Mouse (Mus musculus): ENCODE data around the gene Kcnip1. TPM values are rescaled to one million over a fixed set of nuclear protein-coding genes. Genes with fewer than 3 reads are reported as not detected.

Gene Kcnip1
- polyA plus RNA-seq, 1 experiment from 2014 or later, result 41.6 TPM

DNA sequence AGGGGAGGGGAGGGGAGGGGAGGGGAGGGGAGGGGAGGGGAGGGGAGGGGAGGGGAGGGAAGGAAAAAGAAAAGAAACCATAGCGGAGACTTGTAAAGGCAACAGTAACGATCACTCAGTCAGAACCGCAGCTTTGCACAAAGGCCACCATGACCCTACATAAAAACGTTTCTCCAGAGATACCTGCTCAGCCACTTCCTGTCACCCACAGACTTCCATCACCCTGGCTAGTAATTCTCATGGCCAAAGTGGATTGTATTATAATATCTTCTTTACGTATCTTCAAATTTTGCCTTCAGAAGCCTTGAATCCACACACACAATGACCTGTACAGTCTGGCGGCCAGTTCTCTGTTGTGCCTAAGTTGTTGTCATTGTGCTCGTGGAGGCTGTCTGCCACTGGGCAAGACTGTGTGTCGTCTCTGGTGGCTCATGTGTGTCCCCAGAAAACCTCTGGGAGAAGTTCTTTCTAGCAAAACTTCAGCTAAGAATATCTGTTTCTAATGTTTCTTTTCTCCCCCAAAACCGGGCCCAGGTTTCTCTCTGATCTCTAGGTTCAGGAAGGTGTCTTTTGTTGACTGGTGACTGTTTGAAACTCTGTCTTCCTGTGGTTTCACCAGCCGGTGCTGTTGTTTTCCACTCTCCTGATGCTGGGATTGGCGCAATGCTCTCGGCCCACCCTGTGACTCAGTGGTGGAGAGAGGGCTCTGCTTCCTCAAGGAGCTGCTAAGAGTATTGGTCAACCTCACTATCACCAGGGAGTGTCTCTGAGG, 16.6 kb upstream of the Kcnip1 start:
- Histone ChIP-seq H3K27me3 (no peaks in the 10 kb centered on the region), H3K4me3 (replicated peaks) (no peak overlapping the region), H3K4me1 (replicated peaks) (no peaks in the 10 kb centered on the region), H3K36me3 (no peaks in the 10 kb centered on the region), H3K27ac (no peak overlapping the region), H3K4me2 (replicated peaks) (no peak overlapping the region), H3K9ac (replicated peaks) (no peak overlapping the region), H3K9me3 (no peaks in the 10 kb centered on the region)
- WGBS, result 79% methylated on average over 12 of the region's 12 CpGs
- ATAC-seq, result no peak

DNA sequence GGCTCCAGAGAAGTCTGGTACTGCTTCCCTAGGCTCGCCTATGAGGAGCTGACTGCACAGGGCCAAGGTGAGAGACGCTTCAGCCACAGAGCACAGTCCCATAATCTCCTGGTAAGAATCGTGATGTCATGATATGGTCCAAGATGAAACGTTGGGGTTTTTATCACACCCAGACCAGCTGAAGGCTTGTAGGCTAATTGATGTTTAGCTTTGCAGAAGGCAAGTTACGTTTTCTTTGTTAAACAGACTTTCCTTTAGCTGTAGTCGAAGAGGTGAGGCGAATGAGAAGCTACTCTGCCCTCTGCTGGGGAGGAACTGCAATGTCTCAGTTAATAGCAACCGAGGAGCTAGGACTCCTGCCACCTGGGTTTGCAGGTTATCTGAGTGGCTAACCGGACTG, 15.8 kb upstream of the Kcnip1 start:
- 52% methylated on average over 9 of the region's 9 CpGs for WGBS
- no peak overlapping the region for H3K9ac ChIP-seq (replicated peaks)
- no peak overlapping the region for H3K4me2 ChIP-seq (replicated peaks)
- no peaks in the 10 kb centered on the region for H3K27me3 ChIP-seq
- H3K4me1 ChIP-seq (replicated peaks), result no peaks in the 10 kb centered on the region
- no peak overlapping the region for H3K27ac ChIP-seq
- H3K9me3 ChIP-seq, result no peaks in the 10 kb centered on the region
- no peak overlapping the region for H3K4me3 ChIP-seq (replicated peaks)
- ATAC-seq, result peak; percentile 53
- H3K36me3 ChIP-seq, result no peaks in the 10 kb centered on the region

DNA sequence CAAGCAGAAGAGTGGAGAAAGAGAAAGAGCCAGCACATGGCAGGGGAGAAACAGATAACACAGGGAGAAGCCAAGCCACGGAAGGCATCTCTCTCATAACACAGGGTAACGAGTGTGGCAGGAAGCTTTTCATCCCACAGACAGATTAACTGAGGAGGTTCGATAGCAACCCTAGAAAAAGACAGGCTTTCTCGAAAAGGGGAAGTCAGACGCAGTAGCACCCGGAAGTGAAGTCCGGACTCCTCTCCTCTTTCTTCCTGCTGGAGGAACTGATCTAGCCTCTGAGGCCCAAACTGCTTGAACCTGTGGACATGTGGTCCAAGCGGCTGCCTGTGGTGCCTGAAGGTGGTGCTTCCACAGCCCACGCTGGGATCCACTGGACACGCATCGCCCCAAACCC, 15.3 kb upstream of the Kcnip1 start:
- WGBS, result 86% methylated on average over 11 of the region's 11 CpGs
- Histone ChIP-seq H3K4me3 (replicated peaks) (no peak overlapping the region), H3K4me1 (replicated peaks) (no peaks in the 10 kb centered on the region), H3K9ac (replicated peaks) (no peak overlapping the region), H3K9me3 (no peaks in the 10 kb centered on the region), H3K4me2 (replicated peaks) (no peak overlapping the region), H3K27ac (no peak overlapping the region), H3K27me3 (no peaks in the 10 kb centered on the region), H3K36me3 (no peaks in the 10 kb centered on the region)
- ATAC-seq, result 0 out of 2 replicates have a peak, but pooled peaks have one; percentile 12

DNA sequence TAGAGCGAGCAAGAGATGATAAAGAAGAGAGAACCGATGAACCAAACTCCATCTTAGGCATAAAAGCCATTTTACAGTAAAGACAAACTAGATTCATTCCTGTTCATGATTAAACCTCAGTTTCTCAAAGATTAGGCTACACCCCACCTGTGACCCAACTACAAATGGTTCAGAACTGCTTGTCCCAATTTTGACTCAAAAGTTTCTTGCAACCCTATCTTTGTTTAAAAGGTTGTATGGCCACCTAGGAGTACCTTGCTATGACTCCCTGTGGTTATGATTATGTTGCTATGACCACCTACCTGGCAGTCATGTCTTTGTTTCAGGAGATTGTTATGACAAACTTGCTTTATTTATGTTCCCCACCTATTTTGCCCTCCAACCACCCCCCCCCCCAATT, 14.7 kb upstream of the Kcnip1 start:
- Histone ChIP-seq H3K9ac (replicated peaks) (no peak overlapping the region), H3K27me3 (no peaks in the 10 kb centered on the region), H3K4me3 (replicated peaks) (no peak overlapping the region), H3K27ac (no peak overlapping the region), H3K9me3 (no peaks in the 10 kb centered on the region), H3K4me1 (replicated peaks) (no peaks in the 10 kb centered on the region), H3K4me2 (replicated peaks) (no peak overlapping the region), H3K36me3 (no peaks in the 10 kb centered on the region)
- no peak for ATAC-seq
- WGBS, result 92% methylated on average over 2 of the region's 2 CpGs

DNA sequence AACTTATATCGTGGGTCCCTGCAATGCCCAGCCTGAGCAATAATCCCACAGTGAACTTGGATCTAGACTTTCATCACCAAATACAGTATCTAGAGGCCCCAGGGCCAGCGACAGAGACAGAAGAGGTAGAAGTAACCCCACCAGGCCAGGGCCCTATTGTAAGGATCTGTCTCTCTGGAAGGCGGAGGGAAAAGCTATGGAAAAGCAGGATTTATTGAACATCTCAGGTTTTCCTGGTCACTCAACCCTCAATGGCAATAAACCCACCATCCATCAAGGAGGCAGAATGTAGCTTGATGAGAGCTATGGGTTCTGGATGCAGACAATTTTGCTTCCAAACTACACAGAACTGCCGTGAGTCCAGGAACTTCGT, 9.6 kb upstream of the Kcnip1 start:
- no peaks in the 10 kb centered on the region for H3K9me3 ChIP-seq
- 84% methylated on average over 5 of the region's 5 CpGs for WGBS
- no peaks in the 10 kb centered on the region for H3K27me3 ChIP-seq
- ATAC-seq, result no peak
- no peak overlapping the region for H3K9ac ChIP-seq (replicated peaks)
- peaks cover 14% of the 10 kb centered on the region for H3K4me1 ChIP-seq (replicated peaks)
- no peak overlapping the region for H3K4me2 ChIP-seq (replicated peaks)
- H3K36me3 ChIP-seq, result no peaks in the 10 kb centered on the region
- no peak overlapping the region for H3K27ac ChIP-seq
- no peak overlapping the region for H3K4me3 ChIP-seq (replicated peaks)

DNA sequence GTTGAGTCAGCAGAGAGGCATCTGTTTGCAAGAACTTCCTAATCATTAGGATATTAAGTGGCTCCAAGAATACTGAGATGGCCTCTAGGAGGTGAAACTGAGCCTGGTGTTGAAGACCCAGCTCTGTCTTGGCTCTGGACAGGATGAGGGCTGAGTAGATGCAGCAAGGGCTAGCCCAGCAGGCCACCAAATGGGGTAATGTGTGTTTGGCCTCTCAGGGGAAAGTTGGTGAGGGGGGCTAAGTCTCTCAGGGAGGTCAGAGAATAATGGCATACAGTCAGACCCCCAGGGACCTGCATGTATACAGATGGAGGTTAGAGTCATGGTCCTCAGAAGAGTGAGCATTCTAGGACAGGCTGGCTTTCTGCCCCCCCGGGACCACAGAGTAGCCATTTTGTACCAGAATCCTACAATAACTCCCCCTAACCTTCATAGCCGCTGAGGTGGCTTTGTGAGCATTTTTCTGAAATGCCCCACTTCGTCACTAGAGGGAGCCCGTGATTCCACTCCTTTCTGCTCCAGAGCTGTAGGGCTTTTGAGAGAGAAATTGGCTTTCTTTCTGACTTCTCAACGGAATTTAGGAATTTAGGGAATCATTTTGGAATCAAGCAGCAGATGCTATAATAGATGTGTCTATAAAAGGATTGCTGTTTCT, 9.1 kb upstream of the Kcnip1 start:
- H3K4me3 ChIP-seq (replicated peaks), result no peak overlapping the region
- H3K4me2 ChIP-seq (replicated peaks), result no peak overlapping the region
- WGBS, result 11% methylated on average over 5 of the region's 5 CpGs
- peaks cover 16% of the 10 kb centered on the region for H3K4me1 ChIP-seq (replicated peaks)
- no peaks in the 10 kb centered on the region for H3K9me3 ChIP-seq
- peak; percentile 56 for ATAC-seq
- H3K36me3 ChIP-seq, result no peaks in the 10 kb centered on the region
- no peak overlapping the region for H3K9ac ChIP-seq (replicated peaks)
- H3K27me3 ChIP-seq, result no peaks in the 10 kb centered on the region
- no peak overlapping the region for H3K27ac ChIP-seq

DNA sequence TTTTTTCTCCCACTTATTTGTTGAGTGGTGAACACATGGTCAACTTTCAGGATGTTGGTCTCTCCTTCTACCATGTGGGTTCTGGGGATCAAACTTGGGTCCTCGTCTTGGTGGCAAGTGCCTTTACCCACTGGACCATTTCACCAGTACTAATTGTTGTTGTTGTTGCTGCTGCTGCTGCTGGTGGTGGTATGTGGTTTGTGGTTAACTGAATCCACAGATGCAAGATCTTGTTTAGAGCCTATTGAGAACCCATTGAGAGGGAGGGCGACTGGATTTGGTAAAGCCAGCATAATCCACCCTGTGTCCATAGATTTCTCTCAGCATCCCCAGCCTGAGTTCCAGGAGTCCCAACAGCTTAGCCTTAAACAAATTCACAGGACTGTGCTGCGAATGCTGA, 7.5 kb upstream of the Kcnip1 start:
- Histone ChIP-seq H3K9me3 (no peaks in the 10 kb centered on the region), H3K9ac (replicated peaks) (no peak overlapping the region), H3K36me3 (no peaks in the 10 kb centered on the region), H3K4me3 (replicated peaks) (no peak overlapping the region), H3K4me1 (replicated peaks) (peaks cover 16% of the 10 kb centered on the region), H3K27ac (no peak overlapping the region), H3K4me2 (replicated peaks) (no peak overlapping the region), H3K27me3 (no peaks in the 10 kb centered on the region)
- 77% methylated on average over 3 of the region's 3 CpGs for WGBS
- ATAC-seq, result no peak

DNA sequence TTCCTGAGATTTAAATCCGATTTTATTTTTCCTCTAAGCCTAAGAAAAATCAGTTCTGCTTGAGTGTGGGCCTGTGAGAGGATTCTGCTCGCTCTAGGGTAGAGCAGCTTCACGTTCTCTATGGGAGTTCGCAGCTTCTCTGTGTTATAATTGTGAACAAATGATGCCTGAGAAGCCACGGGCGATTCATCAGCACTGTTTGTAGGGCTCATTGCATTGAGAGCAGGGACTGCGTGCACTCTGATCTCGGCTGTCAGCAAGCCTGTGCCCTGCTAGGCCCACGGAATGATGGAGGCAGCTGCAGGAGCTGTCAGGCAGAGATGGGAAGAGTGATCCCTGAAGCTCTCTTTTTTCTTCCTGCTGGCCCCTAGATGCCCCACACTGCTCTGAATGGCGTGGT, 5.3 kb upstream of the Kcnip1 start:
- H3K9ac ChIP-seq (replicated peaks), result peak overlapping the region; percentile 36; the same call in 1 of the 2 replicates
- no peak overlapping the region for H3K4me2 ChIP-seq (replicated peaks)
- peak overlapping the region; percentile 56 for H3K27ac ChIP-seq
- no peak overlapping the region for H3K4me3 ChIP-seq (replicated peaks)
- H3K36me3 ChIP-seq, result no peaks in the 10 kb centered on the region
- no peaks in the 10 kb centered on the region for H3K27me3 ChIP-seq
- H3K9me3 ChIP-seq, result no peaks in the 10 kb centered on the region
- peaks cover 19% of the 10 kb centered on the region for H3K4me1 ChIP-seq (replicated peaks)
- ATAC-seq, result peak; percentile 63; the same call in 1 of the 2 replicates
- WGBS, result 42% methylated on average over 10 of the region's 10 CpGs

DNA sequence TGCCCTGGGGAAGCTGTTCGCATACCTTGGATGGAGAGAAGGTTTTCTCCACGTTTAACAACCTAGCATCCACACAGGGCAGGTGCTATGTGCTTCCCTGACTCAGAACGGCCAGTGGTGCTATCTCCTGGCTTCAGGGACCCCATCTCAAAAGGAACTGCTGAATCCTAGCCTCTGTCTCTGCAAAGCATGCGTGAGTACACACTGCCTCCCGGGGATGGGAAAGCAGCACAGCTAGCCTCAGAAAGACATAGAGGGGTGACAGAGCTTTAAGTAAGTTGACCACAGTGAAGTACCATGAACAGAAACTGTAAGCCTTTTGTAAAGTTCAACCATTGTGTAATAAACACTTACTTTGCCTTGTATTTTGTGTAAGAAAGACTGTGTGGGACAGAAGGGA, 544 bp upstream of the Kcnip1 start:
- Histone ChIP-seq H3K9ac (replicated peaks) (0 out of 2 replicates have a peak overlapping the region, but pooled peaks have one; percentile 8), H3K27me3 (no peaks in the 10 kb centered on the region), H3K4me1 (replicated peaks) (peaks cover 23% of the 10 kb centered on the region), H3K4me3 (replicated peaks) (no peak overlapping the region), H3K36me3 (no peaks in the 10 kb centered on the region), H3K4me2 (replicated peaks) (0 out of 2 replicates have a peak overlapping the region, but pooled peaks have one; percentile 17), H3K27ac (no peak overlapping the region), H3K9me3 (no peaks in the 10 kb centered on the region)
- 65% methylated on average over 5 of the region's 5 CpGs for WGBS
- ATAC-seq, result no peak

DNA sequence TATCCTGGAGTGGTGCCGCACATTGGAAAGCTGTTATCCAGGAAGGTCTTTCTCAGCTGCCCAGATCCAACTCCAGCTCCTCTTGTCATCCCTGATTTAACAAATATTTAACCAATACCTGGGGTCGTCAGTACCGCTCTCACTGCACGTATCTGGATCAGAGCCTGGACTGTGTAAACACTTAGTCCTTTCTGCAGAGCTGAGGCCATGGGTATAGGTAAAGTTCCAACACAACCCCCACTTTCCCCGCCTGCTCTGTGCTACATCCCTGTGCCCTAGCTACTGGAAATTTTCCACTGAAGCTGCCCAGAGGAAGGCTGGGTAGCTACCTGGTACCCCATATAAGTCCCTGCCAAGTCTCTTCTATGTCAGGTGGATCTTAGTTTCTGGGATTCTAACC, 3.0 kb downstream of the Kcnip1 start:
- Histone ChIP-seq H3K4me2 (replicated peaks) (no peak overlapping the region), H3K4me1 (replicated peaks) (peaks cover 13% of the 10 kb centered on the region), H3K9ac (replicated peaks) (no peak overlapping the region), H3K4me3 (replicated peaks) (no peak overlapping the region), H3K27ac (no peak overlapping the region), H3K27me3 (no peaks in the 10 kb centered on the region), H3K36me3 (no peaks in the 10 kb centered on the region), H3K9me3 (no peaks in the 10 kb centered on the region)
- 78% methylated on average over 5 of the region's 5 CpGs for WGBS
- no peak for ATAC-seq

DNA sequence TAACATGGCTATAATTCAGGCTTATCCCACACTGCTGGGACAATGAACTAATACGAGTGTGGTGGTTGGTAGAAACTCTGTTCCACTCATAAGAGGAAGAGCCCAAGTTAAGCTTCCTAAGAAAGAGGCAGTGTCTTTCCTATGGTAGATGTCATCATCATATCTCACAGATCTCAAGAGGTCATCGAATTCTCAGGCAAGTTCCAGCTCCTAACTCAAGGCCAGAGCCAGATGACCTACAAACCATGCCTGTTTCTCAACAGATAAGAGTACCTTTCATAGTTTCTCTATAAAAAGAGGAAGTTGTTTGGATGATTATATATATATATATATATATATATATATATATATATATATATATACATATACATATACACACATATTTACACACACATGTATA, 6.4 kb downstream of the Kcnip1 start:
- Histone ChIP-seq H3K9ac (replicated peaks) (no peak overlapping the region), H3K4me3 (replicated peaks) (no peak overlapping the region), H3K27ac (no peak overlapping the region), H3K36me3 (no peaks in the 10 kb centered on the region), H3K4me2 (replicated peaks) (no peak overlapping the region), H3K9me3 (no peaks in the 10 kb centered on the region), H3K4me1 (replicated peaks) (no peaks in the 10 kb centered on the region), H3K27me3 (no peaks in the 10 kb centered on the region)
- ATAC-seq, result no peak
- 84% methylated on average over 2 of the region's 2 CpGs for WGBS

DNA sequence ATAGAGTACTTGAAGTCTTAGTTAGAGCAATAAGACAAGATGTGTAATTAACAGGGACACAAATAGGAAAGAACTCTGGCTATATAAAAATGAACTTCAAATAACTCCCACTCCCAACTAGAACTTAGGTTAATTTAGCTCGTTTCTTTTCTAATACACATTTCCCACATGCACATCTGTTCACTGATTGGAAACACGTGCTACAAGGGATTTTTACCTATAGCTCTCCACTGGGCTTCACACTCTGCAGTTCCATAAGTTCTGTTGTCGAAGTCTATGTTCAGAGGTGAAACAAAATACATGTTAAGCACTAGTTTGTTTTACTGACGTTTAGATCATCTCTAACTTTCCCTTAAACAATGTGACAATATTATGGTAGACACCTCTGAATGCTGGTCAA, 12.8 kb downstream of the Kcnip1 start:
- Histone ChIP-seq H3K4me3 (replicated peaks) (no peak overlapping the region), H3K4me2 (replicated peaks) (no peak overlapping the region), H3K36me3 (no peaks in the 10 kb centered on the region), H3K4me1 (replicated peaks) (no peaks in the 10 kb centered on the region), H3K9me3 (no peaks in the 10 kb centered on the region), H3K27me3 (no peaks in the 10 kb centered on the region), H3K27ac (no peak overlapping the region), H3K9ac (replicated peaks) (no peak overlapping the region)
- WGBS, result 85% methylated on average over 4 of the region's 4 CpGs
- no peak for ATAC-seq

Measured in midbrain, embryonic 13.5 days (tissue).